Mouse (Mus musculus) natural killer cell, adult 2 months (primary cell): ENCODE measurements around the gene Acsf3.

Experiments
- DNase-seq, 2 experiments: peaks; one replicate each; pipeline ENCODE4 v3.0.0; 2022; ENCODE audit warnings: low spot score in 2 of 2

Gene Acsf3

DNA sequence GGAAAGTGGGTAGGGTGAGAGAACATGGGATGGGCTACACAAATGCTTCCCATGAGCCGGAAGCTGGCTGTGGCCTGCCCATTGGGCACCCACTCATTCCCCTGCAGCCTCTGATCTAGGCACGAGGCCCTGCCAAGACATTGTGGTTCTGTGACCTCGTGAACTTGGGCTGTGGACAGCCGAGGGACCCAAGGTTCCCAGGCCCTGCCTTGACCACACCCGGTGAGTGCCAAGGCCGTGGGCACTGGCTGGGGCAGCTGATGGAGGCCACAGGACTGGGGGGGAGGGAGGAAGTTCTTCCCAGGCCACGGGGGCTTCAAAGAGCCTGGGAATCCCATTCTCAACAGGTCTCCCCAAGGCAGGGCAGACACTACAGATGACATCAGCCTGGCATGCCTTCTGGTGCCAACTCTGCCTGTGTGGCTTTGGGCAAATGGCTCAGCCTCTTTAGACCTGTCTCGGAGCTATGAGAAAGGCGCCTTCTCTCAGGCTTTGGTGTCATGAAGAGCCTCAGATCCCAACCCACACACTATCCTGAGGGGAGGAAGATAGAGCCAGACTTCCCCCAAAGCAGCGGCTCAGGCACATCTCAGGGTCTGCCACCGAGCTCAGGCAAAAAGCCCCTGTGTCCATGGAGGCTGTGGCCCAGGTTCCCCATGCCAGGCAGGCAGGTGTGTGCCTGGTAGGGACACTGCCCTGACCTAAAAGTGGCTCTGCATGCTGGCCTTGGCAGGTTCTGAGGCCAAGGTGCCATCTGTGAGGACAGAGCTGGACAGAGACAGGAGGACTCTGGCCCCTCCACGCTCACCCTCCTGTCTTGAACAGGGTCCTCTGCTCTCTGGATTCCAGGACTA, 76.6 kb downstream of the Acsf3 start:
- DNase-seq = no peak

DNA sequence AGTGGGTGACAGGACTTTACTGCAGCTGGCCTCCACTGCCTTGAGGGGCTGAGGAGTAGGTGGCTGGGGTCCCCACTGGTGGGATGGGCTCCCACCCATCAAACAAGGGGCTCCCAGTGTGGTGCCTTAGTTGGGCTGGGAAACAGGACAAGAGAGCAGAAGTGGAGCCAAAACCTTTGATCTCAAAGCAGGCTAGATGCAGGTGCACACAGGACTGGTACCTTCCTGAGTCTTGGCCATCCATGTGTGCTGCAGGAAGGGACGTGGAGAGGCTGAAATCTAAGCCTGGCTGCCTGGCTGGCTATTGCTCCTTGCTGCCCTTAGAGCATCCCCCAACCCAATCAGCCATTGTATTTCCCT, 77.2 kb downstream of the Acsf3 start:
- DNase-seq = no peak

- DNase-seq = no peak
Observed at GRCm38 (mm10) chr8:122853340-122853771, 78.1 kb downstream of the Acsf3 start.

DNA sequence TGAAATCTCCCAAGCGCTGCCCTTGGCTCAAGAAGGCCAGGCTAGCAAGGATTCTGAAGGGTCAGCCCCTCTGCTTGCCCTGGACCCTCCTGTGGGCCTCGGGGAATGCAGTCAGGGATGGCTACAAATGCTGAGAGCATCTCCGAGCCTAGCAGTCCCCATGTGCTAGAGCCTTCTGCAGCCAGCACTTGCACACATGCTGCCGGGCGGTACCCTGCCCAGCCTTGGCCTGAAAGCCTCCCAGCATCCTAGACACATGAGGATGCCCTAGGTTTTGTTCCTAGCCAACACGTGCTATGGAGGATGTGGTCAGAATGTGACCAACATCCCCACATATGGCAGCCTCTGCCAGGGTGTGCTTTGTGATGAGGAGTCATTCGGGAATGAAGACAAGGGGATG, 79.1 kb downstream of the Acsf3 start:
- DNase-seq = no peak

DNA sequence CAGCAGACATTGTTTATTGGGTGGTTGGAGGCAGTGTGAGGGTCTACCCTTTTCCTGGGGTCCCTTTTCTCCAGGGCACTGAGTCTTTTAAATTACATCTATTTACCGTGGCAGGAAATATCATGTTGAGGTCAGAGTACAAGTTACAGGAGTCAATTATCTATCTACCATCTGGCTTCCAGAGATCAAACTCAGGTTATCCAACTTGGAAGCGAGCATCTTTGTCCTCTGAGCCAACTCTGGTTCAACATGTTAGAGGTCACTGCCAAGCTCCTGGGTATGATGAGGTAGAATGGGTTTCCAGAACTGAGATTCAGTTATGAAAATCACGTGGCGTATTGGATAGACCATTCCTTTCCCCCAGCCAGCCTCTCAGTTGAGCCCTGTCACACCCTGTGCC, 79.8 kb downstream of the Acsf3 start:
- no peak for DNase-seq

DNA sequence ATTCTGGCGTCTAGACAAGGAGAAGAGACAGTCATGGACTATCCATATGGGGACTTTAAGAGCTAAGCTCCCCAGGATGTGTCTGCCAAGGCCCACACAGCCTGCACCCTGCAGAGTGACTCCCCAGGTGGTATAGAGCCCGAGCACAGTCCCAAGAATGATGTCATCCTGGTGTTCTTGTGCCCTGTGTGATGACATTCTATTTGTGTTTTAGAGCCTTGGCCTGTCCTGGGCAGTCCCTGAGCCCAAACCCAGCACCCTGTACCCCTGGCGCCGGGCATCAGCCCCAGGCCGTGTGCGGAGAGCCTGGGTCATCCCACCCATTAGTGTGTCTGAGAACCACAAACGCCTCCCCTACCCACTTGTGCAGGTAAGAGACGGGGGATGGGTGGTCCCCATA, 81.0 kb downstream of the Acsf3 start:
- DNase-seq = no peak

DNA sequence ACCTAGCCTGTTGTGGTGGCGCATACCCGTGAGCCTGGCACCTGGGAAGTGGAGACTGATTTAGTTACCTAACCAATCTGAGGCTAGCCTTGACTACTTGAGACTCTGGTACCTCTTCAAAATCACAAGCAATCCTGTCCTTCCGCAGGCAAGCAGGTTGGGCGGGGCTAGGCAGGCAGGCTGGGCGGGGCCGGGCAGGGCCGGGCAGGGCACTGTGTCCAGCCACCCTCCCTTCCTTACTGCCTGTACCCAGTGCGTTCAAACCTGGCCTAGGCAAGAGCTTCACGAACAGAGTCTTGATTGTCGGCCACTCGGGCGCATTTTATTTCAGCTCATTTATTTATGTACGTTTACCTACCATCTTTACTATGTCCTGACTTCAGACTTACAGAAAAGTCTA, 84.6 kb downstream of the Acsf3 start:
- no peak for DNase-seq

GRCm38 (mm10) chr8:122864719-122865129, 89.4 kb downstream of the Acsf3 start:
- DNase-seq = no peak

DNA sequence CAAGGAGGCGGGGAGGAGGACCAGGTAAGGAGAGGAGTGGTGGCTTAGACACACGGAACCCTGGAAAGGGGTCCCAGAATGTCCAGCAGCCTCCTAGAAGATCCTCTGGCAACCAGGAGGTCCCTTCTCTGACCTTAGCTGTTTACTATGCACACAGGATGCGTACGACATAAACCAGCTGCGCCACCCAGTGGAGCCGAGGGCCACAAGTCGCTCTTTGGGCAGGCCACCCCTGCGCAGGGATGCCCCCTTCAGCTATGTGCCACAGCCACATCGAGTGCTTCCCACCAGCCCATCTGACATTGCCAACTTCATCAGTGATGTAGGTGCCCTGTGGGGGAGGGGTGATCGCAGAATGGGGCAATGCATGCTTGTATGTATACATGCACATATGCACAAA, 90.2 kb downstream of the Acsf3 start:
- peak; percentile 9 to 30 for DNase-seq

DNA sequence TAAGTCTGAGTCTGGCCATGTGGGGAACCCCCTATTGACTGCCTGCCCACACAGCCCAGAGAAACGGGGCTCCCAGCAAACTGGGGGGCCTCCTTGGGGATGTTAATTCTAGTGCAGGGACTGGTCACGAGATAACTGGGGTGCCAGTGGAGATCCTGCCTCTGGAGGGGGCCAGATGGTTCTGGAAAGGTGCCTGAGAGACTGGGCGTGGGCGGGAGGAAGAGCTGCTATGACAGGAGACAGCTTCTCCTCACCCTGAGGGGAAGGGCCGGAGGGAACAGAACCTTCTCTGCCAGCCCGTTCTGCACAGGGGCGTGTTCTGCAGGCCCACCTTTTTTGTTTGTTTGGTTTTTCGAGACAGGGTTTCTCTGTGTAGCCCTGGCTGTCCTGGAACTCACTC, 90.9 kb downstream of the Acsf3 start:
- DNase-seq = no peak
